Mouse (Mus musculus): ENCODE results near the gene Nppa.
"Not testable (repeated sequence)": the region's sequence is repeated elsewhere in the genome, so short reads cannot be mapped to it uniquely, and the experiment has no call there.

Gene Nppa

DNA sequence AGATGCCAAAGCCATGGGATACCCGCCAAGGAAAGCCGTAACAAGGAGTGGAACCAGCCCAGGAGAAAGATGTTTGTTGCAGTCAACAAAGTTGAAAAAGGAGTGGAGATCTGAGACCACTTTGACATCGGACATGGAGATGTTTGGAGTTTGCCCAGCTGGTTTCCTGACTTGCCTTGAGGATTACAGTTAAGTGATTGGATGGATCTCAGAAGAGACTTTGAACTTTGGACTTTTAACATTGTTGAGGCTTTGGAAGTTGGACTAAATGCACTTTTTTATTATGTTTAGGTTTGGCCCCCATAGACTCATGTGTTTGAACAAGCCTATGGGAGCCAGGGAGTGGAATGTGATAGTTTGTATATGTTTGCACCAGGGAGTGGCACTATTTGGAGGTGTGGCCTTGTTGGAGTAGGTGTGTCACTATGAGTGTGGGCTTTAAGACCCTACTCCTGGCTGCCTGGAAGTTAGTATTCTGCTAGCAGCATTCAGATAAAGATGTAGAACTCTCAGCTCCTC is 49.9 kb downstream of the Nppa start:
- DNase-seq (ENCODE audit: extremely low read depth, insufficient read length, low spot score), result not testable (repeated sequence)

DNA sequence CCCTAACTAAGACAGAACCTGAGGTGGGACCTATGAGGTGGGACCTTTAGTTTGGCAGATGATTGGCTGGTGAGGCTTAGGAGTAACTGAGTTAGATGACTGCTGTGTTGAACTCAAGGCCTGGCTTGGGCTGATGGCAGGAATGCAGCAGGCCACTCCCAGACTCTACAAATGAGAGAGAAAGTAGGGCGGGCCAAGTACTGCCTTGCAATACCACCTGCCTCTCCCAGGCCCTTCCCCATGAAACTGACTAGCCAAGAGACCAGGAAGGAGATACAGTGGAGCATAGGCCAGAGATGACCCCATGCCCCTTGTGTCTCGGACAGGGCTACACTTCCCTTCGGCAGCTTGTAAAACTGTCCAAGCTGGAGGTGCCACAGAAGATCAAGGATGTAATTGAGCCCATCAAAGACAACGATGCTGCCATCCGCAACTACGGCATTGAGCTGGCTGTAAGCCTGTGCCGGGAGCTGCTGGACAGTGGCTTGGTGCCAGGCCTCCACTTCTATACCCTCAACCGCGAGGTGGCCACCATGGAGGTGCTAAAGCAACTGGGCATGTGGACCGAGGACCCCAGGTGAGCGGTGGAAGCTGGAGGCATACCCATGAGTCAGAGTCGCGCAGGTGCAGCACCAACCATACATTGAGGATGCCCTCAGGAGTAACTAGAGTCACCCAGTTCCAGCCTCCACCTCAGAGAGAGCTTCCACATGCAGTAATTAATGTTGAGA is 50.7 kb downstream of the Nppa start:
- no peak for DNase-seq (ENCODE audit: extremely low read depth, insufficient read length, low spot score)

All from 3134 (cell line).